ENCODE assay signal across 8 mouse cellular contexts in the genomic region with DNA sequence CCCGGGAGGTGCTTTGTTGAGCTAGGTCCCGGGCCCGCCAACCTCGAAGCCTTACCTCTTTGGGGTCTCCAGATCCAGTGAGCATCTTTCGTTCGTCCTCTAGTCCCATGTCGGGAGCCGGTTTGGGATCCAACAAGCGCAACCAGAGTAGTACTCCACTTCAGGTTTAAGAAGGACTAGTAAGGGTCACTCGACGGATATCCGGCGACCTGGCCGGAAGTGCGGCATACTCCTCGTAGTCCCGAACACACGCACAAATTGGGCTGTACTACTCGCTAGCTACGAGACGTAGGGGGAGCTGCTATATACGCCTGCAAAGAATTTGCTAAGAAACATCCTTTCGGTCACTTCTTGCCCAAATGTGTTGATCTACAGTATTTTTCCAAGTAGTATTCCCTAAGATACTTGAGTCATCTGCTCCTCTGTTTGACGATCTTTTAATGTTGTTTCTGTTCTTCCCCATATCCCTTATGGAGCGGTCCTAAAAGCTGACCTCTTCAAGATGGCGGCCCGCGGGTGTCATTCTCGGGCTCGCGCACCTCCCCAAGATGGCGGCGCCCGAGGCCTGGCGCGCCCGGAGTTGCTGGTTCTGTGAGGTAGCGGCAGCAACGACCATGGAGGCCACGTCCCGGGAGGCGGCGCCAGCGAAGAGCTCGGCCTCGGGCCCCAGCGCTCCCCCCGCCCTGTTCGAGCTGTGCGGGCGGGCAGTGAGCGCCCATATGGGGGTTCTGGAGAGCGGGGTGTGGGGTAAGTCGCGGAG. TPM values are rescaled to one million over a fixed set of nuclear protein-coding genes. Genes with fewer than 3 reads are reported as not detected.
DNase-seq lines count a peak whose midpoint lies in the region; ATAC-seq and TF ChIP-seq lines count a peak whose summit lies in the region.

Gene Uqcrh (minus strand): TSS at position 211 of the 760 bp plus-strand sequence.
Gene Lrrc41 (plus strand): TSS at position 409 of the 760 bp plus-strand sequence.

- peaks cover 66% of the 10 kb centered on the region for H3K79me2 ChIP-seq in CH12.LX (replicated peaks; ENCODE audit: control insufficient read depth, extremely low read depth, insufficient read depth, poor library complexity, severe bottlenecking)

- peaks cover 2 to 15% of the 10 kb centered on the region in 2 experiments; a peak in 3 of 4 replicates for H3K4me1 ChIP-seq in CH12.LX (ENCODE audit: control insufficient read depth in 1 of 2, insufficient read depth in 2 of 2)
- peaks cover 8% of the 10 kb centered on the region; the same call in 1 of the 2 replicates for H3K4me1 ChIP-seq in forebrain, embryonic 11.5 days (replicated peaks; ENCODE audit: control insufficient read depth, insufficient read depth, low read length)
- H3K4me1 ChIP-seq in heart, embryonic 16.5 days (ENCODE audit: control insufficient read depth, insufficient read depth, low read length): peaks cover 27% of the 10 kb centered on the region
- H3K4me1 ChIP-seq in liver, embryonic 15.5 days (replicated peaks): peaks cover 39% of the 10 kb centered on the region
- peaks cover 33% of the 10 kb centered on the region for H3K4me1 ChIP-seq in neural tube, embryonic 12.5 days

- dilution Hi-C loops in CH12.LX (cut with MboI; ENCODE audit: extremely low pct_ligation_motif_present, extremely low pct_unique_long_range_greater_than_20kb, low sequenced_read_pairs): no loop called here

- 0 out of 4 replicates have a peak, but pooled peaks of 1 of the 2 experiments have one; percentile 13 for TF ChIP-seq CTCF in CH12.LX (conservative IDR thresholded peaks at IDR 0.05 in 1 of 2, IDR thresholded peaks at IDR 0.05 in 1 of 2; ENCODE audit: low read depth in 2 of 2, low read length in 2 of 2)

- ATAC-seq in forebrain, embryonic 11.5 days (replicated peaks; ENCODE audit: low FRiP score): peak; percentile 93
- peak; percentile 90 for ATAC-seq in heart, embryonic 16.5 days (replicated peaks; ENCODE audit: extremely low read depth, insufficient read depth, low FRiP score)
- peak; percentile 88 for ATAC-seq in liver, embryonic 15.5 days (ENCODE audit: insufficient read depth)
- peak; percentile 92 for ATAC-seq in neural tube, embryonic 12.5 days (ENCODE audit: low FRiP score, low read depth)

- no peak for TF ChIP-seq RAD21 in CH12.LX (IDR thresholded peaks at IDR 0.05; ENCODE audit: low read depth, low read length)

- H3K4me3 ChIP-seq in CH12.LX (replicated peaks in 1 of 3; ENCODE audit: low read depth in 2 of 3, low read length in 2 of 3, poor library complexity in 1 of 3): peak within 1 kb of the TSS; percentile 81 to 94 (median 91)
- H3K4me3 ChIP-seq in forebrain, embryonic 11.5 days (ENCODE audit: low read depth, low read length): peak within 1 kb of the TSS; percentile 95
- H3K4me3 ChIP-seq in heart, embryonic 16.5 days (ENCODE audit: low read length): peak within 1 kb of the TSS; percentile 92
- peak within 1 kb of the TSS; percentile 82 for H3K4me3 ChIP-seq in liver, embryonic 15.5 days (replicated peaks)
- peak within 1 kb of the TSS; percentile 98 for H3K4me3 ChIP-seq in neural tube, embryonic 12.5 days

- H3K27ac ChIP-seq in CH12.LX (ENCODE audit: insufficient read depth, low read depth): peak within 1 kb of the TSS; percentile 81
- peak within 1 kb of the TSS; percentile 95 for H3K27ac ChIP-seq in forebrain, embryonic 11.5 days (ENCODE audit: low read depth, low read length)
- H3K27ac ChIP-seq in heart, embryonic 16.5 days (ENCODE audit: low read length): peak within 1 kb of the TSS; percentile 97
- H3K27ac ChIP-seq in liver, embryonic 15.5 days (replicated peaks): peak within 1 kb of the TSS; percentile 95
- H3K27ac ChIP-seq in neural tube, embryonic 12.5 days: peak within 1 kb of the TSS; percentile 94

- peak; percentile 80 for TF ChIP-seq POLR2A in CH12.LX (IDR thresholded peaks at IDR 0.05; ENCODE audit: low read depth, low read length)

- H3K9me3 ChIP-seq in CH12.LX (replicated peaks; ENCODE audit: low read length): no peaks in the 10 kb centered on the region
- H3K9me3 ChIP-seq in forebrain, embryonic 11.5 days (ENCODE audit: control insufficient read depth, low read length): no peaks in the 10 kb centered on the region
- H3K9me3 ChIP-seq in heart, embryonic 16.5 days (replicated peaks; ENCODE audit: control insufficient read depth, low read length): no peaks in the 10 kb centered on the region
- no peaks in the 10 kb centered on the region for H3K9me3 ChIP-seq in liver, embryonic 15.5 days (replicated peaks)
- no peaks in the 10 kb centered on the region for H3K9me3 ChIP-seq in neural tube, embryonic 12.5 days

- H3K9ac ChIP-seq in CH12.LX (ENCODE audit: insufficient read depth, low read depth): peak within 1 kb of the TSS; percentile 83
- H3K9ac ChIP-seq in forebrain, embryonic 11.5 days (ENCODE audit: low read length): peak within 1 kb of the TSS; percentile 98
- peak within 1 kb of the TSS; percentile 98 for H3K9ac ChIP-seq in heart, embryonic 16.5 days (ENCODE audit: low read length)
- peak within 1 kb of the TSS; percentile 92 for H3K9ac ChIP-seq in liver, embryonic 15.5 days
- H3K9ac ChIP-seq in neural tube, embryonic 12.5 days: peak within 1 kb of the TSS; percentile 98

- peak within 1 kb of the TSS; percentile 63 for H3K4me2 ChIP-seq in CH12.LX (ENCODE audit: insufficient read depth, low read depth, poor library complexity, severe bottlenecking)
- peak within 1 kb of the TSS; percentile 86 for H3K4me2 ChIP-seq in forebrain, embryonic 11.5 days (ENCODE audit: low read depth, low read length, severe bottlenecking)
- H3K4me2 ChIP-seq in heart, embryonic 16.5 days (ENCODE audit: low read depth, low read length): peak within 1 kb of the TSS; percentile 87
- H3K4me2 ChIP-seq in liver, embryonic 15.5 days: peak within 1 kb of the TSS; percentile 85
- H3K4me2 ChIP-seq in neural tube, embryonic 12.5 days (replicated peaks): peak within 1 kb of the TSS; percentile 84

- TF ChIP-seq EP300 in CH12.LX (IDR thresholded peaks at IDR 0.05; ENCODE audit: low read length): no peak

- in situ Hi-C loops in CH12.LX (cut with MboI; ENCODE audit: low pct_ligation_motif_present, low pct_unique_long_range_greater_than_20kb, low sequenced_read_pairs): no loop called here

- DNase-seq in CH12.LX (ENCODE audit: extremely low read depth): peak; percentile 94
- peak; percentile 90 for DNase-seq in c-Kit-positive CD71-positive TER-119-negative erythroid progenitor cells, embryonic 14.5 days (ENCODE audit: low read depth)
- DNase-seq in forebrain, embryonic 11.5 days (ENCODE audit: low spot score): peak; percentile 98
- peak; percentile 95 for DNase-seq in kidney, postnatal 36 days
- peak; percentile 98 for DNase-seq in telencephalon, adult 2 months (ENCODE audit: low read depth, low spot score)

- H3K27me3 ChIP-seq in CH12.LX (replicated peaks): no peaks in the 10 kb centered on the region
- no peaks in the 10 kb centered on the region for H3K27me3 ChIP-seq in forebrain, embryonic 11.5 days (ENCODE audit: control insufficient read depth, insufficient read depth, low read length)
- H3K27me3 ChIP-seq in heart, embryonic 16.5 days (ENCODE audit: control insufficient read depth, insufficient read depth, low read length): no peaks in the 10 kb centered on the region
- no peaks in the 10 kb centered on the region for H3K27me3 ChIP-seq in liver, embryonic 15.5 days
- no peaks in the 10 kb centered on the region for H3K27me3 ChIP-seq in neural tube, embryonic 12.5 days (replicated peaks)

- under 1% methylated on average over 55 of the region's 55 CpGs for whole genome bisulfite sequencing in forebrain, embryonic 11.5 days
- WGBS in heart, embryonic 16.5 days: under 1% methylated on average over 54 of the region's 55 CpGs
- under 1% methylated on average over 55 of the region's 55 CpGs for WGBS in liver, embryonic 15.5 days (ENCODE audit: insufficient replicate concordance)
- WGBS in neural tube, embryonic 12.5 days: under 1% methylated on average over 55 of the region's 55 CpGs

- H3K36me3 ChIP-seq in CH12.LX (replicated peaks in 1 of 2; ENCODE audit: control insufficient read depth in 1 of 2, insufficient read depth in 1 of 2, low read length in 1 of 2): peaks cover 1 to 32% of the 10 kb centered on the region in 2 experiments
- no peaks in the 10 kb centered on the region for H3K36me3 ChIP-seq in forebrain, embryonic 11.5 days (ENCODE audit: control insufficient read depth, insufficient read depth, low read length)
- H3K36me3 ChIP-seq in heart, embryonic 16.5 days (ENCODE audit: control insufficient read depth, insufficient read depth): peaks cover 6% of the 10 kb centered on the region; the same call in 1 of the 2 replicates
- peaks cover 18% of the 10 kb centered on the region for H3K36me3 ChIP-seq in liver, embryonic 15.5 days (replicated peaks)
- peaks cover 8% of the 10 kb centered on the region; the same call in 1 of the 2 replicates for H3K36me3 ChIP-seq in neural tube, embryonic 12.5 days

TF ChIP-seq in CH12.LX, 34 proteins besides CTCF, POLR2A, EP300 and RAD21 (continues in another document):
- TF ChIP-seq E2F4 (IDR thresholded peaks at IDR 0.05; ENCODE audit: insufficient replicate concordance, low read depth, low read length): no peak
- TF ChIP-seq TCF12 (IDR thresholded peaks at IDR 0.05; ENCODE audit: low read depth, low read length): peak; percentile 87
- peak; percentile 25; the same call in 1 of the 2 replicates for TF ChIP-seq ETS1 (conservative IDR thresholded peaks at IDR 0.05; ENCODE audit: low read depth, low read length)
- TF ChIP-seq KAT2A (IDR thresholded peaks at IDR 0.05; ENCODE audit: insufficient replicate concordance, low read length): peak; percentile 79
- peak; percentile 71 for TF ChIP-seq ELF1 (IDR thresholded peaks at IDR 0.05; ENCODE audit: low read depth, low read length)
- TF ChIP-seq TBP (conservative IDR thresholded peaks at IDR 0.05; ENCODE audit: low read depth, low read length): peak; percentile 72

RNA-seq across cellular contexts. Expression of gene Uqcrh, which starts in this region (rescaled TPM):
- total RNA-seq in CH12.LX (2012; rRNA removed): 293 and 362 TPM in 2 replicates
- total RNA-seq in CH12.LX (2014; rRNA removed): 601 and 717 TPM in 2 replicates
- 264 and 297 TPM in 2 replicates for polyA plus RNA-seq in CH12.LX (2012; ENCODE audit: insufficient read length, low read depth)
- polyA plus RNA-seq in forebrain, embryonic 11.5 days (2014; fragmentation: Nextera tagmentation; extraction: Ambion mirVana): 385 TPM in 2 replicates
- polyA plus RNA-seq in heart, embryonic 16.5 days (2015; fragmentation: Nextera tagmentation; extraction: Ambion mirVana): 1,257 and 1,258 TPM in 2 replicates
- polyA plus RNA-seq in liver, embryonic 15.5 days (2015; fragmentation: Nextera tagmentation; extraction: Ambion mirVana): 303 and 305 TPM in 2 replicates
- polyA plus RNA-seq in neural tube, embryonic 12.5 days (2016; fragmentation: Nextera tagmentation; extraction: Ambion mirVana): 378 and 393 TPM in 2 replicates

RNA-seq across cellular contexts. Expression of gene Lrrc41, which starts in this region (rescaled TPM):
- total RNA-seq in CH12.LX (2012; rRNA removed) (49.0 and 51.8 TPM in 2 replicates), CH12.LX (2014; rRNA removed) (50.0 and 60.8 TPM in 2 replicates)
- 43.0 and 48.8 TPM in 2 replicates for polyA plus RNA-seq in CH12.LX (2012; ENCODE audit: insufficient read length, low read depth)
- 70.1 and 71.4 TPM in 2 replicates for polyA plus RNA-seq in forebrain, embryonic 11.5 days (2014; fragmentation: Nextera tagmentation; extraction: Ambion mirVana)
- polyA plus RNA-seq in heart, embryonic 16.5 days (2015; fragmentation: Nextera tagmentation; extraction: Ambion mirVana): 53.8 and 55.3 TPM in 2 replicates
- 25.5 and 27.6 TPM in 2 replicates for polyA plus RNA-seq in liver, embryonic 15.5 days (2015; fragmentation: Nextera tagmentation; extraction: Ambion mirVana)
- 71.9 and 75.0 TPM in 2 replicates for polyA plus RNA-seq in neural tube, embryonic 12.5 days (2016; fragmentation: Nextera tagmentation; extraction: Ambion mirVana)

Comparison
In these comparisons a context has a peak if more than half of its experiments do, and no peak if none do; other contexts are left out.
1. Peak in every context shown above with its lines: DNase-seq, ATAC-seq, H3K4me3 ChIP-seq and H3K27ac ChIP-seq.